Mouse (Mus musculus) ES-Bruce4 (cell line): ENCODE measurements around the gene Ppfia1.

Experiments
- CTCF ChIP-seq: IDR thresholded peaks from one replicate; pipeline ENCODE4 v1.8.1; 2011; ENCODE audit warnings: low read depth, low read length
- EP300 ChIP-seq: IDR thresholded peaks from 2 replicates; pipeline ENCODE4 v1.6.1; 2011; ENCODE audit warnings: low read depth, low read length; ENCODE audit not compliant: insufficient read depth
- POLR2A ChIP-seq: IDR thresholded peaks from one replicate; pipeline ENCODE4 v1.8.1; 2011; ENCODE audit warnings: low read length; ENCODE audit not compliant: insufficient read depth

- TF ChIP-seq POLR2A (no peak), CTCF (no peak), EP300 (no peak)
Measured at GRCm38 (mm10) chr7:144571598-144571997, 18.1 kb upstream of the Ppfia1 start.
